Mouse (Mus musculus): Measurements from ENCODE around the gene Zfp296. TPM values are rescaled to one million over a fixed set of nuclear protein-coding genes. Genes with fewer than 3 reads are reported as not detected.
A peak's percentile ranks its signal among the peaks of the same experiment; 100 is the strongest.

The Zfp296 gene
- polyA plus RNA-seq, 1 experiment from 2014 or later = 0.10 TPM

DNA sequence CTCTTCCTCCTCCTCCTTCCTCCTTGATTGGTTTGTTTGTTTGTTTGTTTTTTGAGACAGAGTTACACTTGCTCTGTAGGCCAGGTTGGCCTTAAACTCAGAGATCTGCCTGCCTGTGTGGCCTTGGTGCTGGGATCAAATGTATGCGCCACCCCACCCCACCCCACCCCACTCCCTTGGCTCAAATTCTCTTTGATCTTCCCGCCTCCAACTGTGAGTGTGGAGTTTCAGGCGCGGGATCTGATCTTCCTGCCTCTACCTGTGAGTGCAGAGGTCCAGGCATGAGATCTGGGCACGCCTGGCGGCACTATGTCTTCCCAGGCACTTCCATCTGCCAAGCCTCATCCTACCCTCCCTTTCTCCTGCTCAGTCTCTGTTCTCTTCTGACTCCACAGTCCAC is 45.2 kb downstream of the Zfp296 start:
- DNase-seq (ENCODE audit: low spot score) = no peak
- H3K4me1 ChIP-seq = peaks cover 8% of the 10 kb centered on the region
- H3K36me3 ChIP-seq = no peaks in the 10 kb centered on the region
- H3K4me3 ChIP-seq = no peak overlapping the region
- WGBS = 48% methylated on average over 6 of the region's 6 CpGs
- H3K9me3 ChIP-seq (replicated peaks) = no peaks in the 10 kb centered on the region
- peaks cover 14% of the 10 kb centered on the region for H3K27me3 ChIP-seq (ENCODE audit: low read depth, poor library complexity, severe bottlenecking)
- no peak overlapping the region for H3K27ac ChIP-seq (replicated peaks)

DNA sequence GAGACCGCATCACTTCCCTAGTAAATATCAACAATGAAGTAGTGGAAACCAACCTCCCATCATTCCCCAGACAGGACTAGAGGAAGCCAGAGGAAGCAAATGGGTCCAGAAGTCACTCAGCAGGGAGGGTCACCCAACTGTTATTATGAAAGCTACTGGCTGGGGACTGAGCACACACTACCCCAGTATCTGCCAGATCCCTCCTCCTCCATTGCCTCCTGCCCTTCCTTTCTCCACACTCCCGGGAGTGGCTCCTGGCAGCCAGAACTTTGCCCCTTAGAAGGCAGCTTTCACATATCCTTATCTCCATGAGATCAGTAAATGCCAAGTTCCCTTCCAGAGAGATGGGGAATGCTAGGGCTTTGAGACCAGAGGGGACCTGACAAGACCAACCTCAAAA is 46.3 kb downstream of the Zfp296 start:
- Histone ChIP-seq H3K36me3 (no peaks in the 10 kb centered on the region), H3K4me1 (peaks cover 11% of the 10 kb centered on the region), H3K9me3 (replicated peaks) (no peaks in the 10 kb centered on the region), H3K4me3 (no peak overlapping the region), H3K27me3 (ENCODE audit: low read depth, poor library complexity, severe bottlenecking) (peaks cover 14% of the 10 kb centered on the region), H3K27ac (replicated peaks) (no peak overlapping the region)
- 79% methylated on average over 2 of the region's 2 CpGs for WGBS
- DNase-seq (ENCODE audit: low spot score) = no peak

- no peak overlapping the region for H3K27ac ChIP-seq (replicated peaks)
- no peak for DNase-seq (ENCODE audit: low spot score)
- H3K36me3 ChIP-seq = peaks cover 11% of the 10 kb centered on the region
- H3K4me3 ChIP-seq = peak overlapping the region; percentile 79
- peaks cover 4% of the 10 kb centered on the region; the same call in 1 of the 2 replicates for H3K27me3 ChIP-seq (ENCODE audit: low read depth, poor library complexity, severe bottlenecking)
- H3K4me1 ChIP-seq = peaks cover 15% of the 10 kb centered on the region
- 65% methylated on average over 3 of the region's 3 CpGs for WGBS
- no peaks in the 10 kb centered on the region for H3K9me3 ChIP-seq (replicated peaks)
Observed at GRCm38 (mm10) chr7:19627721-19628120, 50.6 kb downstream of the Zfp296 start.

DNA sequence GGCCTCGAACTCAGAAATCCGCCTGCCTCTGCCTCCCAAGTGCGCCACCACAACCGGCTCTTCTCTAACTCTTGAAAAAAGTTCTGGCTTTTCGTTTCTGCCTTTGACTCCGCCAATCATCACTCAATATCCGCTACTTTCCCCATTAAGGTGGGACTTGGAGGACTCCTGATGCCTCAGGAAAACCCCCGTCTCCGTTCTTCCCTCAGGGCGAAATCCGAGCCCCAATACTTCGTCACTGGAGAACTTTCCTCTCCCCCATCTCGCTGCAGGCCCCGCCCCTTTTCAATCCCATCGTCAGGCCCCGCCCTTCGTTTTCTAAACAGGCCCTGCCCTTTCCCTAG is 51.1 kb downstream of the Zfp296 start:
- H3K4me1 ChIP-seq = peaks cover 15% of the 10 kb centered on the region
- H3K4me3 ChIP-seq = peak overlapping the region; percentile 79
- H3K36me3 ChIP-seq = peaks cover 15% of the 10 kb centered on the region
- H3K27me3 ChIP-seq (ENCODE audit: low read depth, poor library complexity, severe bottlenecking) = peaks cover 4% of the 10 kb centered on the region; the same call in 1 of the 2 replicates
- no peaks in the 10 kb centered on the region for H3K9me3 ChIP-seq (replicated peaks)
- peak overlapping the region; percentile 64 for H3K27ac ChIP-seq (replicated peaks)
- DNase-seq (ENCODE audit: low spot score) = no peak
- 17% methylated on average over 17 of the region's 17 CpGs for WGBS

- Histone ChIP-seq H3K4me3 (peak overlapping the region; percentile 79), H3K27ac (replicated peaks) (peak overlapping the region; percentile 64), H3K4me1 (peaks cover 15% of the 10 kb centered on the region), H3K9me3 (replicated peaks) (no peaks in the 10 kb centered on the region), H3K36me3 (peaks cover 21% of the 10 kb centered on the region), H3K27me3 (ENCODE audit: low read depth, poor library complexity, severe bottlenecking) (peaks cover 4% of the 10 kb centered on the region; the same call in 1 of the 2 replicates)
- WGBS = 2% methylated on average over 57 of the region's 57 CpGs
- DNase-seq (ENCODE audit: low spot score) = peak; percentile 93
Observed at GRCm38 (mm10) chr7:19628536-19629360, 51.7 kb downstream of the Zfp296 start.

GRCm38 (mm10) chr7:19629361-19629734 is 52.3 kb downstream of the Zfp296 start, which contains the start of gene Relb:
Relb (minus strand) TSS chr7:19629438.
- H3K36me3 ChIP-seq = peaks cover 27% of the 10 kb centered on the region
- H3K4me1 ChIP-seq = peaks cover 15% of the 10 kb centered on the region
- peak within 1 kb of the TSS; percentile 64 for H3K27ac ChIP-seq (replicated peaks)
- DNase-seq (ENCODE audit: low spot score) = peak; percentile 91
- H3K9me3 ChIP-seq (replicated peaks) = no peaks in the 10 kb centered on the region
- H3K27me3 ChIP-seq (ENCODE audit: low read depth, poor library complexity, severe bottlenecking) = peaks cover 4% of the 10 kb centered on the region; the same call in 1 of the 2 replicates
- peak within 1 kb of the TSS; percentile 79 for H3K4me3 ChIP-seq
- under 1% methylated on average over 38 of the region's 41 CpGs for WGBS

Other genes with a start within 250 kb of the Zfp296 start
- gene Ercc1, start 232.5 kb upstream of the Zfp296 start, polyA plus RNA-seq (2016; fragmentation: Nextera tagmentation; extraction: Ambion mirVana) = 117 and 118 TPM in 2 replicates
- gene Cd3eap, start 217.8 kb upstream of the Zfp296 start, polyA plus RNA-seq (2016; fragmentation: Nextera tagmentation; extraction: Ambion mirVana) = 23.2 and 24.7 TPM in 2 replicates
- gene Ppp1r13l, start 217.5 kb upstream of the Zfp296 start, polyA plus RNA-seq (2016; fragmentation: Nextera tagmentation; extraction: Ambion mirVana) = 4.9 and 6.0 TPM in 2 replicates
- 27.7 and 31.8 TPM in 2 replicates for gene Ercc2, start 195.3 kb upstream of the Zfp296 start, polyA plus RNA-seq (2016; fragmentation: Nextera tagmentation; extraction: Ambion mirVana)
- 2.3 and 3.0 TPM in 2 replicates for gene Klc3, start 173.2 kb upstream of the Zfp296 start, polyA plus RNA-seq (2016; fragmentation: Nextera tagmentation; extraction: Ambion mirVana)
- gene Ckm, start 172.5 kb upstream of the Zfp296 start, polyA plus RNA-seq (2016; fragmentation: Nextera tagmentation; extraction: Ambion mirVana) = not detected in 2 replicates
- 8.0 and 8.4 TPM in 2 replicates for gene Mark4, start 118.5 kb upstream of the Zfp296 start, polyA plus RNA-seq (2016; fragmentation: Nextera tagmentation; extraction: Ambion mirVana)
- 0.75 and 0.81 TPM in 2 replicates for gene Exoc3l2, start 114.0 kb upstream of the Zfp296 start, polyA plus RNA-seq (2016; fragmentation: Nextera tagmentation; extraction: Ambion mirVana)
- 2.3 and 2.4 TPM in 2 replicates for gene Bloc1s3, start 68.9 kb upstream of the Zfp296 start, polyA plus RNA-seq (2016; fragmentation: Nextera tagmentation; extraction: Ambion mirVana)
- 65.2 and 68.2 TPM in 2 replicates for gene Trappc6a, start 68.9 kb upstream of the Zfp296 start, polyA plus RNA-seq (2016; fragmentation: Nextera tagmentation; extraction: Ambion mirVana)
- 0.06 TPM in 2 replicates for gene Nkpd1, start 59.4 kb upstream of the Zfp296 start, polyA plus RNA-seq (2016; fragmentation: Nextera tagmentation; extraction: Ambion mirVana)
- gene Ppp1r37, start 14.2 kb upstream of the Zfp296 start, polyA plus RNA-seq (2016; fragmentation: Nextera tagmentation; extraction: Ambion mirVana) = 20.3 and 20.5 TPM in 2 replicates
- 177 TPM in 2 replicates for gene Gemin7, start 308 bp downstream of the Zfp296 start, polyA plus RNA-seq (2016; fragmentation: Nextera tagmentation; extraction: Ambion mirVana)
- gene Clasrp, start 27.2 kb downstream of the Zfp296 start, polyA plus RNA-seq (2016; fragmentation: Nextera tagmentation; extraction: Ambion mirVana) = 51.8 and 61.1 TPM in 2 replicates
- gene Relb, start 52.2 kb downstream of the Zfp296 start, polyA plus RNA-seq (2016; fragmentation: Nextera tagmentation; extraction: Ambion mirVana) = 3.8 and 4.7 TPM in 2 replicates
- gene Clptm1, start 87.7 kb downstream of the Zfp296 start, polyA plus RNA-seq (2016; fragmentation: Nextera tagmentation; extraction: Ambion mirVana) = 82.3 and 88.4 TPM in 2 replicates
- gene Apoc2, start 100.7 kb downstream of the Zfp296 start, polyA plus RNA-seq (2016; fragmentation: Nextera tagmentation; extraction: Ambion mirVana) = 0.22 and 0.26 TPM in 2 replicates
- not detected in 2 replicates for gene Gm44805, start 104.1 kb downstream of the Zfp296 start, polyA plus RNA-seq (2016; fragmentation: Nextera tagmentation; extraction: Ambion mirVana)
- gene Apoc4, start 104.2 kb downstream of the Zfp296 start, polyA plus RNA-seq (2016; fragmentation: Nextera tagmentation; extraction: Ambion mirVana) = not detected in 2 replicates
- 1.7 and 1.9 TPM in 2 replicates for gene Apoc1, start 115.4 kb downstream of the Zfp296 start, polyA plus RNA-seq (2016; fragmentation: Nextera tagmentation; extraction: Ambion mirVana)
- 166 and 199 TPM in 2 replicates for gene Apoe, start 121.9 kb downstream of the Zfp296 start, polyA plus RNA-seq (2016; fragmentation: Nextera tagmentation; extraction: Ambion mirVana)
- 189 and 210 TPM in 2 replicates for gene Tomm40, start 138.2 kb downstream of the Zfp296 start, polyA plus RNA-seq (2016; fragmentation: Nextera tagmentation; extraction: Ambion mirVana)
- 76.4 and 88.7 TPM in 2 replicates for gene Nectin2, start 173.2 kb downstream of the Zfp296 start, polyA plus RNA-seq (2016; fragmentation: Nextera tagmentation; extraction: Ambion mirVana)
- gene Bcam, start 193.7 kb downstream of the Zfp296 start, polyA plus RNA-seq (2016; fragmentation: Nextera tagmentation; extraction: Ambion mirVana) = 25.3 and 32.2 TPM in 2 replicates
- 0.62 and 0.70 TPM in 2 replicates for gene Cblc, start 219.5 kb downstream of the Zfp296 start, polyA plus RNA-seq (2016; fragmentation: Nextera tagmentation; extraction: Ambion mirVana)
- 1.1 and 1.8 TPM in 2 replicates for gene Bcl3, start 245.5 kb downstream of the Zfp296 start, polyA plus RNA-seq (2016; fragmentation: Nextera tagmentation; extraction: Ambion mirVana)